Mouse (Mus musculus) liver, embryonic 18 days (tissue): Measurements from ENCODE around the gene 1700028J19Rik. TPM values are rescaled to one million over a fixed set of nuclear protein-coding genes. Genes with fewer than 3 reads are reported as not detected.

Experiments
- polyA plus RNA-seq: library from polyadenylated mRNA; depleted of rRNA; stranded (reverse); fragments of >200 nt; gene quantifications from 2 replicates; pipeline ENCODE4 v1.2.3, GENCODE M21; 2012; rRNA removed

The 1700028J19Rik gene
- polyA plus RNA-seq, result 0.71 TPM in 2 replicates

DNA sequence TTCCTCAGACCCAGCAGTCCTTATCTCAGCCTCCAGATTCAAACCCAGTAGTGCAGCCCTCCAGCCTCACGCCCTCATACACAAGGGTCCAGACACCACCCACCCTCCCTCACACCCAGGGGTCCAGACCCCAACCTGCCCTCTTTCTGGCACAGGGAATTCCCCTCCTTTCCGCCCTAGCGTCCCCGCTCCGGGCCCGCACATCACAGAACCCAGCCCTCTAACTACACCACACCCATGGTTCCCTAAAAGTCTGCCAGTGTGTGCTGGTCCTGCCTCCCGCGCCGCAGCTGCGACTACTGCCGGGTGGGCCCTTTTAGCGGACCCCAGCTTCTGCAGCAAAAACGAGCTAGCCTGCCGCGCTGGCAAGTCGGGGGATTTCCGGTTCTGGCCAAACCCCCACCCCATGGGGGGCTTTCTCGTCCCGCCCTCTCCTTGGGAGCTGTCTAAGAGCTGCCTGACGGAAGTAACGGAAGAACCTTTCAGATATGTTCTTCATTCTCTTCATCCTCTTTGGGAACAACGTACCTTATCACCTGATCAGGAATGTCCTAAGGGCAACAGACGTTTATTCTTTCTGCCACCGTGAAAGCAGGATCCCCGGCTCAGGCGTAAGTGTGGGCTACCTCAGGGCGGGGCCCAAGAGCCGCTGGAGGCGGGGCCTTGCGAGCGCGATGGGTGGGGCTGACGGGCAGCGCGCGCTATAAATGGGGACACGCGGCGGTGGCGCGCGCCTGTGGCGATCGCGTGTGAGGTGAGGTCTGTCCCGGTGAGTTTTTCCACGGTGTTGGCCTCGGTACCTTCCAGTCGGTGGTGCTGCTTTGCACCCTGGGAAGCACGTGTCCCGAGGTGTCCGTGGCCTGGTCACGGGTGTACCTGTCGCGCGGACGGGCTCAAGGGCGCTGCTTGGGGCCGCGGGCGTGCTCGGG is at the start of gene 1700028J19Rik, which contains the start of gene 2410002F23Rik:
Gene 1700028J19Rik, minus strand, starts transcription at position 641 of the 929 bp plus-strand sequence.
Gene 2410002F23Rik, plus strand, starts transcription at position 668 of the 929 bp plus-strand sequence.

DNA sequence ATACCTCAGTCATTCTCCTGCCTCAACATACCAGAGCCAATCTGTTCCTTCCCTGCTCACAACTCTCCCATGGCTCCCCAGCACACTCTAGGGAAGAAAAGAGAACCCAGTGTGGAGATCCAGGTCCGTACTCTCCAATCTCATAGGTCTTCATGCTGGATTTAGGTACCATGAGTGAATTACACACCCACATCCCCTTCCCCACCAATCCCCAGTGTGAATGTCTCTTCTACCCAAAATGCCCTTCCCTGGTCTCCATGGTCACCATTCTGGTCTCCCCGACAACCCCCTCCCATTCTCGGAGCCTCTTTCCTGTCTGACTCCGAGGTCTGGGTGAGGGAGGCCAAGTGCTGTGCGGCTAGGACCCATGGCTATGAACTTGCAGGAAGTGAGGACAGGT is 14.7 kb upstream of the 1700028J19Rik start, which contains the start of gene Gm15517:
Gene Gm15517, plus strand, starts transcription at position 301 of the 400 bp plus-strand sequence.

DNA sequence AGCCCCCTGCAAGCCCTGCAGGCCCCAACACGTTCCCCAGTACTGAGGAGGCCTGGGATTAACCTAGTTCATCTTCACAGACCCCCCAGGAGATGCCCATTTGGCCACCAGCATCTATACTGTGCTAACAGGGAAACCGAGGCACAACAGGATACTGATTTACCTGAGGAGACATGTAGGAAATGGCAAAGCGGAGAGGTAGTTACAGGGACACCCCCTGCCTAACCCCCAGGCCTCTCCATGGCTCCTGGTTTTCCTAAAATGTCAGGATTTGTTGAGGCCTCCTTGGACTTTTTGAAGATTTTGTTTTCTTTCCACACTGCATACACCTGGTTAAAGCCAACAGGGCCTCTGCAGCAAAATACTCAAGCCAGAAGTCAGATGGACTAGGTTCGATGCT is 10.8 kb upstream of the 1700028J19Rik start, which contains the start of gene Acp4:
Gene Acp4, minus strand, starts transcription at position 101 of the 400 bp plus-strand sequence.

DNA sequence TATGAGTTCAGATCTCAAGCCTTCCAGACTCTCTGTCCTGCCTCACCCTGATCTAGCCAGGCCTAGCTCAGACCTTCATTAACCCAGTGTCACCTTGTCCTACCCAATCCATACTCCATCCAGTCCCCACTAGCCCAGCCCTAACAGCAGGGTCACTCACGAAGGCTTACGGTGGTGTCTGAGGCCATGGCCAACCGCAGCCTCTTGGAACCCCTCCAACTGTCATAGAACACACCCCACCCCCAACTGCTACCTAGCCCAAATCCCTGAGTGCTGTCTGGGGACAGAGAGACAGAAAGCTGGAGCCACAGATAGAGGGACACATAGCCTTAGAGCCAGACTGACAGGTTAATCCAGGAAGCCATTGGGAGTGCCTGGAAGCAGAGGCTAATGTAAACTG is 10.6 kb downstream of the 1700028J19Rik start, which contains the start of gene Gm36864:
Gene Gm36864, plus strand, starts transcription at position 269 of the 400 bp plus-strand sequence.

DNA sequence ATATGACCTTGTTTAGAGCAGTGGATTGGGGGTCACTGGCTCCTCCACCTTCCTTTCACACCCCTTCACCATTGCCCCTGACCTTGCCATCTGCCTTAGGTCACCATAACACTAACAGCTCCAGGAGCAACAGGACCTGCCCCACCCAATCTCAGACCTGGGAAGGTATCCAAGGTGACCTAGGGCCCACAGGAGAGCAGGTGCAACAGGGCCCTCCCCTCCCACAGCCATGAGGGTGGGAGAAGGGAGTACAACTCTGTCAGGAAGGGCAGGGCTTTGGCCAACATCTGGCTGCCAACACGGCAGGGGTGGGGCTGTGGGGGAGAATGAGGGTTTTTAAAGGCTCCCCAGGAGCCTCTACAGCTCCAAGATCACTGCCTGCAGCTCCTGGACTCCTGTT is 21.4 kb downstream of the 1700028J19Rik start, which contains the start of gene Klk1:
Gene Klk1, plus strand, starts transcription at position 285 of the 400 bp plus-strand sequence.

DNA sequence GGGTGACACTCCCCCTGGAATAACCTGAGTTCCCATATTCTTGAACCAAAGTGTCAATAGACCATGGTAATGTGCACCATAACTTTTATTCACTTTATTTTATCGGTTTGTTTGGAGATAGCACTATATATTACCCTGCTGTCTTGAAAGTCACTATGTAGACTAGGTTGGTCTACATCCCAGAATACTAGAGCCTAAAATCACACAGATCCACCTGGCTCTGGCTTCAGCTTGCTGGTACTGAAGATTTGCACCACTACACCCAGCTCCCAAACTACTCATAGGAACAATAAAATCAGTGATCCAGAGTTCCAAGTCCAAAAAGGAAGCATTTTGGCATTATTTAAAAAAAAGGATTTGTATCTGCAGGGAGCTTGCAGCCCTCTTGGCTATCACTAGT is 30.9 kb downstream of the 1700028J19Rik start, which contains the start of gene Klk1b5:
Gene Klk1b5, plus strand, starts transcription at position 301 of the 400 bp plus-strand sequence.

DNA sequence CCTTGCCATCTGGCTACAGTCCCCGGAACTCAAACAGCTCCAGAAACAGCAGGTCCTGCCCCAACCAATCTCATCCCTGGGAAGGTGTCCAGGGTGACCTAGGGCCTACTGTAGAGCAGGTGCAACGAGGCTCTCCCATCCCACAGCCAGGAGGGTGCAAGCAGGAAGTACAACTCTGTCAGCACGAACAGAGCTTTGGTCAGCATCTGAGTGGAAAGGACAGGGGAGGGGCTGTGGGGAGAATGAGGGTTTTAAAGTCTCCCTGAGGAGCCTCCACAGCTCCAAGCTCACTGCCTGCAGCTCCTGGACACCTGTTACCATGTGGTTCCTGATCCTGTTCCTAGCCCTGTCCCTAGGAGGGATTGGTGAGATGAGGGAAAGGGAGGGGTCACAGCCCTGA is 39.4 kb downstream of the 1700028J19Rik start, which contains the start of gene Klk1b4:
Gene Klk1b4, plus strand, starts transcription at position 301 of the 400 bp plus-strand sequence.

DNA sequence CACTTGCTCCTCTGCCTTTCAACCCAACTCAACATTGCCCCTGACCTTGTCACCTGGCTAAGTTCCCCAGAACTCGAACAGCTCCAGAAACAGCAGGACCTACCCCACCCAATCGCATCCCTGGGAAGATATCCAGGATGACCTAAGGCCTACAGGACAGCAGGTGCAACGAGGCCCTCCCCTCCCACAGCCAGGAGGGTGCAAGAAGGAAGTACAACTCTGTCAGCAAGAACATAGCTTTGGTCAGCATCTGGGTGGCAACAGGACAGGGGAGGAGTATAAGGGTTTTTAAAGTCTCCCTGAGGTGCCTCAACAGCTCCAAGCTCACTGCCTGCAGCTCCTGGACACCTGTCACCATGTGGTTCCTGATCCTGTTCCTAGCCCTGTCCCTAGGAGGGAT is 48.6 kb downstream of the 1700028J19Rik start, which contains the start of gene Klk1b3:
Gene Klk1b3, plus strand, starts transcription at position 301 of the 400 bp plus-strand sequence.

DNA sequence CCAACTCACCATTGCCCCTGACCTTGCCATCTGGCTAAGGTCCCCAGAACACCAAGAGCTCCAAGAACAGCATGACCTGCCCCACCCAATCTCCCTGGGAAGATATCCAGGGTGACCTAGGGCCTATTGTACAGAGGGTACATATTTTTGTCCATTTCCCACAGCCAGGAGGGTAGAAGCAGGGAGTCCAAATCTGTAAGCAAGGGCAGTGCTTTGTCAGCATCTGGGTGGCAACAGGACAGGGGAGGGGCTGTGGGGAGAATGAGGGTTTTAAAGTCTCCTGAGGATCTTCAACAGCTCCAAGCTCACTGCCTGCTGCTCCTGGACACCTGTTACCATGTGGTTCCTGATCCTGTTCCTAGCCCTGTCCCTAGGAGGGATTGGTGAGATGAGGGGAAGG is 58.6 kb downstream of the 1700028J19Rik start, which contains the start of gene Klk1b24:
Gene Klk1b24, plus strand, starts transcription at position 301 of the 400 bp plus-strand sequence.

Other genes with a start within 250 kb of the 1700028J19Rik start
- not detected in 2 replicates for gene Klk1b26, start 234.5 kb downstream of the 1700028J19Rik start, polyA plus RNA-seq
- gene Klk1b27, start 194.4 kb downstream of the 1700028J19Rik start, polyA plus RNA-seq, result 0.07 and 0.10 TPM in 2 replicates
- gene Klk1b21, start 144.4 kb downstream of the 1700028J19Rik start, polyA plus RNA-seq, result not detected in 2 replicates
- gene Klk1b22, start 134.0 kb downstream of the 1700028J19Rik start, polyA plus RNA-seq, result not detected in 2 replicates
- gene Klk1b16, start 109.9 kb downstream of the 1700028J19Rik start, polyA plus RNA-seq, result not detected in 2 replicates
- not detected in 2 replicates for gene Klk1b24, start 58.5 kb downstream of the 1700028J19Rik start, polyA plus RNA-seq
- gene Klk1b3, start 48.5 kb downstream of the 1700028J19Rik start, polyA plus RNA-seq, result not detected in 2 replicates
- 0.13 and 0.50 TPM in 2 replicates for gene Klk1b4, start 39.3 kb downstream of the 1700028J19Rik start, polyA plus RNA-seq
- not detected in 2 replicates for gene Klk1b5, start 30.8 kb downstream of the 1700028J19Rik start, polyA plus RNA-seq
- 0.08 and 0.67 TPM in 2 replicates for gene Klk1, start 21.3 kb downstream of the 1700028J19Rik start, polyA plus RNA-seq
- not detected in 2 replicates for gene Gm36864, start 10.5 kb downstream of the 1700028J19Rik start, polyA plus RNA-seq
- 33.2 and 37.0 TPM in 2 replicates for gene 2410002F23Rik, start within 50 bp of the 1700028J19Rik start, polyA plus RNA-seq
- not detected in 2 replicates for gene Acp4, start 10.7 kb upstream of the 1700028J19Rik start, polyA plus RNA-seq
- gene Gm15517, start 14.8 kb upstream of the 1700028J19Rik start, polyA plus RNA-seq, result not detected in 2 replicates
- 0.78 and 0.94 TPM in 2 replicates for gene Clec11a, start 60.2 kb upstream of the 1700028J19Rik start, polyA plus RNA-seq
- gene Shank1, start 63.6 kb upstream of the 1700028J19Rik start, polyA plus RNA-seq, result 0.02 and 0.04 TPM in 2 replicates
- 0.02 and 0.04 TPM in 2 replicates for gene Syt3, start 137.4 kb upstream of the 1700028J19Rik start, polyA plus RNA-seq
- 0.19 and 0.22 TPM in 2 replicates for gene 1700008O03Rik, start 139.1 kb upstream of the 1700028J19Rik start, polyA plus RNA-seq
- gene Lrrc4b, start 182.3 kb upstream of the 1700028J19Rik start, polyA plus RNA-seq, result 0.02 TPM in 1 of 2 replicates, not detected in the other
- gene Aspdh, start 218.7 kb upstream of the 1700028J19Rik start, polyA plus RNA-seq, result 52.0 and 53.0 TPM in 2 replicates
- gene Josd2, start 221.3 kb upstream of the 1700028J19Rik start, polyA plus RNA-seq, result 121 and 139 TPM in 2 replicates
- 45.3 and 47.9 TPM in 2 replicates for gene Emc10, start 249.8 kb upstream of the 1700028J19Rik start, polyA plus RNA-seq
- gene Fam71e1, start 249.9 kb upstream of the 1700028J19Rik start, polyA plus RNA-seq, result 1.9 and 2.3 TPM in 2 replicates